Mouse (Mus musculus) heart, postnatal 0 days (tissue): ENCODE measurements around the gene Sbk2.

Experiments
- CTCF ChIP-seq: IDR thresholded peaks from 2 replicates; pipeline ENCODE4 v1.5.1; 2016; ENCODE audit warnings: antibody characterized with exemption, control low read depth, low read depth
- EP300 ChIP-seq: IDR thresholded peaks from 2 replicates; pipeline ENCODE4 v1.6.1; 2016; ENCODE audit warnings: antibody characterized with exemption, low read depth

- TF ChIP-seq CTCF, result no peak
- no peak for TF ChIP-seq EP300
These were observed 6.9 kb upstream of the Sbk2 start, which contains the start of gene Sbk3 for GRCm38 (mm10) chr7:4971068-4971467.
